Mouse (Mus musculus) small intestine, adult 2 months (tissue): ENCODE results near the gene Ptges3.
A peak's percentile ranks its signal among the peaks of the same experiment; 100 is the strongest.

Experiments
- CTCF ChIP-seq: fragments of 200-500 bp; IDR thresholded peaks from 2 replicates; pipeline ENCODE4 v1.5.1; 2012; ENCODE audit warnings: low read depth, mild to moderate bottlenecking, control low read depth, inconsistent platforms, low read length, moderate library complexity, mixed read lengths; ENCODE audit not compliant: insufficient replicate concordance, insufficient read length; ENCODE audit errors: extremely low read depth
- POLR2A ChIP-seq: fragments of 200-500 bp; IDR thresholded peaks from 2 replicates; pipeline ENCODE4 v1.6.1; 2012; ENCODE audit warnings: low read depth, mild to moderate bottlenecking, control low read depth, inconsistent platforms, low read length, moderate library complexity

GRCm38 (mm10) chr10:128015068-128015934 lies 43.5 kb upstream of the Ptges3 start, which contains the start of gene Prim1:
- TF ChIP-seq CTCF: 0 out of 2 replicates have a peak, but pooled peaks have one; percentile 5
- TF ChIP-seq POLR2A: peak; percentile 15; the same call in 1 of the 2 replicates
